Comparison of ENCODE assay signal across 14 mouse cellular contexts in genomic region chr9:54751684-54752083, GRCm38 (mm10). TPM values are rescaled to one million over a fixed set of nuclear protein-coding genes. Genes with fewer than 3 reads are reported as not detected.
"Had no signal": no experiment of that assay in that cellular context is flagged by ENCODE, and none has a peak within 500 bp of the region (broad histone marks: within the 10 kb centered on the region; RNA-seq: fewer than 3 reads in every experiment).

No protein-coding gene starts in this region.

- H3K9me3 ChIP-seq: intestine, embryonic 15.5 days; limb, embryonic 13.5 days; stomach, embryonic 15.5 days had no signal

- H3K36me3 ChIP-seq: intestine, embryonic 15.5 days; limb, embryonic 13.5 days; stomach, embryonic 15.5 days had no signal

- H3K27ac ChIP-seq: intestine, embryonic 15.5 days; limb, embryonic 13.5 days; liver, embryonic 14.5 days; stomach, embryonic 15.5 days had no signal

- H3K9ac ChIP-seq: intestine, embryonic 15.5 days; liver, embryonic 14.5 days; stomach, embryonic 15.5 days had no signal

- H3K4me1 ChIP-seq: intestine, embryonic 15.5 days; limb, embryonic 13.5 days; stomach, embryonic 15.5 days had no signal

- H3K4me2 ChIP-seq: intestine, embryonic 15.5 days; limb, embryonic 13.5 days; stomach, embryonic 15.5 days had no signal

- H3K4me3 ChIP-seq: intestine, embryonic 15.5 days; limb, embryonic 13.5 days; stomach, embryonic 15.5 days had no signal

- H3K27me3 ChIP-seq: intestine, embryonic 15.5 days had no signal

- DNase-seq: kidney, adult 18-20 months; left cerebral cortex, postnatal 4 days; lung, adult 18-20 months; lung, postnatal 36 days; right cerebral cortex, postnatal 14 days; thymus, adult 2 months; thymus, postnatal 36 days had no signal

RNA-seq across cellular contexts. Expression of gene Crabp1, which starts 12.9 kb away (rescaled TPM):
- total RNA-seq: liver, adult 2 months; megakaryocyte progenitor cell, adult 5-6 weeks; monocyte, adult 5-6 weeks had no signal
- polyA plus RNA-seq: liver, adult 2 months had no signal
